ENCODE assay signal across 9 mouse cellular contexts in the genomic region with DNA sequence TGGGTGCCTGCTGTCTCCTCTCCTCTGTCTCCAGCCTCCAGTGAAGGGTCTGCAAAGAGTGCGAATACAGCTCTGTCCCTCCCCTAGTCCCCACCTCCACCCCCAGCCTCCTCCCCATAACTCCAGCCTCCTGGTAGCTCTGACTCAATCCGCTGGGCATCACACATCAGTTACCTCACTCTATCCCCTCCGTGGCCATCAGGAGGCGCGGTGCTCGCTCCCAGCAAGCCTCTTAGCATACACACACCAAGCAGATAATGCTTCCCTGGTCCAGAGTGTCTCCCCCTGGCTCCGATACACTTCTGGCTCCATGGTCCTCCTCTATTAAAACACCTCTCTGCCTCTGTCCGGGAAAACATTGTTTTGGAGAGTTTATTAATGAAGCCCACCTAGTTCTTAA. TPM values are rescaled to one million over a fixed set of nuclear protein-coding genes. Genes with fewer than 3 reads are reported as not detected.
A peak's percentile ranks its signal among the peaks of the same experiment; 100 is the strongest.
DNase-seq lines count a peak whose midpoint lies in the region; ATAC-seq and TF ChIP-seq lines count a peak whose summit lies in the region.
"Had no signal": no experiment of that assay in that cellular context is flagged by ENCODE, and none has a peak within 500 bp of the region (broad histone marks: within the 10 kb centered on the region; RNA-seq: fewer than 3 reads in every experiment).

No protein-coding gene starts in this region.

- no peak overlapping the region for H3K4me2 ChIP-seq in embryonic facial prominence, embryonic 15.5 days (replicated peaks)
- H3K4me2 ChIP-seq: limb, embryonic 15.5 days had no signal

- TF ChIP-seq POLR2A in ES-Bruce4 (IDR thresholded peaks at IDR 0.05; ENCODE audit: insufficient read depth, low read length), result no peak
- no peak for TF ChIP-seq POLR2A in kidney, adult 2 months (IDR thresholded peaks at IDR 0.05; ENCODE audit: low read depth, low read length)

- TF ChIP-seq EP300 in ES-Bruce4 (IDR thresholded peaks at IDR 0.05; ENCODE audit: insufficient read depth, low read depth, low read length), result no peak

- no peaks in the 10 kb centered on the region for H3K9me3 ChIP-seq in ES-Bruce4 (replicated peaks; ENCODE audit: control insufficient read depth, insufficient read depth, low read length, poor library complexity, severe bottlenecking)
- no peaks in the 10 kb centered on the region for H3K9me3 ChIP-seq in embryonic facial prominence, embryonic 15.5 days (replicated peaks)
- H3K9me3 ChIP-seq: limb, embryonic 15.5 days had no signal

- no peaks in the 10 kb centered on the region for H3K4me1 ChIP-seq in ES-Bruce4 (ENCODE audit: control insufficient read depth, insufficient read depth, low read length)
- H3K4me1 ChIP-seq in embryonic facial prominence, embryonic 15.5 days, result peaks cover 43% of the 10 kb centered on the region
- no peaks in the 10 kb centered on the region for H3K4me1 ChIP-seq in kidney, adult 2 months (ENCODE audit: control insufficient read depth, insufficient read depth, low read length)

- peak; percentile 45 to 57 for DNase-seq in kidney, postnatal 4 days
- DNase-seq in kidney, adult 11 months, result no peak
- DNase-seq in MN1 (ENCODE audit: low spot score), result peak; percentile 43
- DNase-seq in thymus, postnatal 36 days, result no peak
- no peak for DNase-seq in spleen, adult 12 weeks (ENCODE audit: low spot score)
- DNase-seq in kidney, adult 2 months, result no peak

- peak; percentile 48 for TF ChIP-seq CTCF in ES-Bruce4 (IDR thresholded peaks at IDR 0.05; ENCODE audit: low read depth, low read length)
- TF ChIP-seq CTCF in kidney, adult 2 months (conservative IDR thresholded peaks at IDR 0.05; ENCODE audit: insufficient read depth, insufficient read length, low read depth, low read length), result no peak

- ATAC-seq in embryonic facial prominence, embryonic 15.5 days (ENCODE audit: insufficient number of reproducible peaks, low FRiP score, low TSS enrichment, low read depth), result no peak

- no peaks in the 10 kb centered on the region for H3K27me3 ChIP-seq in ES-Bruce4 (ENCODE audit: control insufficient read depth, insufficient read depth, low read length, poor library complexity, severe bottlenecking)
- no peaks in the 10 kb centered on the region for H3K27me3 ChIP-seq in embryonic facial prominence, embryonic 15.5 days
- no peaks in the 10 kb centered on the region for H3K27me3 ChIP-seq in kidney, adult 2 months (replicated peaks; ENCODE audit: control insufficient read depth, insufficient read depth, low read length)
- H3K27me3 ChIP-seq: limb, embryonic 15.5 days had no signal

- H3K4me3 ChIP-seq in ES-Bruce4 (ENCODE audit: low read depth, low read length), result no peak overlapping the region
- H3K4me3 ChIP-seq in embryonic facial prominence, embryonic 15.5 days (replicated peaks), result no peak overlapping the region
- H3K4me3 ChIP-seq in kidney, adult 2 months (ENCODE audit: insufficient read depth, low read depth, low read length), result no peak overlapping the region
- H3K4me3 ChIP-seq: limb, embryonic 15.5 days had no signal

- H3K9ac ChIP-seq in ES-Bruce4 (ENCODE audit: low read depth, poor library complexity, severe bottlenecking), result no peak overlapping the region
- H3K9ac ChIP-seq in embryonic facial prominence, embryonic 15.5 days, result no peak overlapping the region
- H3K9ac ChIP-seq: limb, embryonic 15.5 days had no signal

- no peak overlapping the region for H3K27ac ChIP-seq in ES-Bruce4 (ENCODE audit: insufficient read depth, low read length)
- peak overlapping the region; percentile 51 for H3K27ac ChIP-seq in embryonic facial prominence, embryonic 15.5 days (replicated peaks)
- H3K27ac ChIP-seq in kidney, adult 2 months (ENCODE audit: insufficient read depth, low read depth, low read length), result no peak overlapping the region
- H3K27ac ChIP-seq: limb, embryonic 15.5 days had no signal

- 13% methylated on average over 8 of the region's 8 CpGs for WGBS in embryonic facial prominence, embryonic 15.5 days
- 30% methylated on average over 8 of the region's 8 CpGs for WGBS in kidney, adult 2 months

- no peaks in the 10 kb centered on the region for H3K36me3 ChIP-seq in ES-Bruce4 (ENCODE audit: control insufficient read depth, insufficient read depth, low read length, poor library complexity, severe bottlenecking)
- H3K36me3 ChIP-seq in embryonic facial prominence, embryonic 15.5 days, result no peaks in the 10 kb centered on the region
- no peaks in the 10 kb centered on the region for H3K36me3 ChIP-seq in kidney, adult 2 months (ENCODE audit: control insufficient read depth, insufficient read depth, low read length)
- H3K36me3 ChIP-seq: limb, embryonic 15.5 days had no signal

RNA-seq across cellular contexts. Expression of a gene that starts 17.5 kb away (rescaled TPM):
- not detected in 2 replicates for polyA plus RNA-seq in ES-Bruce4 (2011; ENCODE audit: insufficient read depth, insufficient read length, low read depth, missing spikeins)
- 6.1 and 7.2 TPM in 2 replicates for polyA plus RNA-seq in embryonic facial prominence, embryonic 15.5 days (2015; fragmentation: Nextera tagmentation; extraction: Ambion mirVana)
- polyA plus RNA-seq in kidney, adult 2 months (2012; rRNA removed), result 20.7 and 24.8 TPM in 2 replicates

RNA-seq across cellular contexts. Expression of a gene that starts 45.3 kb away (rescaled TPM):
- polyA plus RNA-seq in ES-Bruce4 (2011; ENCODE audit: insufficient read depth, insufficient read length, low read depth, missing spikeins), result 29.1 and 40.5 TPM in 2 replicates
- polyA plus RNA-seq in embryonic facial prominence, embryonic 15.5 days (2015; fragmentation: Nextera tagmentation; extraction: Ambion mirVana), result 23.8 and 26.6 TPM in 2 replicates
- polyA plus RNA-seq in kidney, adult 2 months (2012; rRNA removed), result 152 and 177 TPM in 2 replicates

RNA-seq across cellular contexts. Expression of a gene that starts 58.8 kb away (rescaled TPM):
- polyA plus RNA-seq in ES-Bruce4 (2011; ENCODE audit: insufficient read depth, insufficient read length, low read depth, missing spikeins), result not detected in 2 replicates
- 0.22 and 0.29 TPM in 2 replicates for polyA plus RNA-seq in embryonic facial prominence, embryonic 15.5 days (2015; fragmentation: Nextera tagmentation; extraction: Ambion mirVana)
- polyA plus RNA-seq in kidney, adult 2 months (2012; rRNA removed), result 0.03 and 0.05 TPM in 2 replicates

Comparison
In these comparisons a context has a peak if more than half of its experiments do, and no peak if none do; other contexts are left out.
1. DNase-seq: peak in kidney, postnatal 4 days (2 of 2) and MN1 (single experiment); none in kidney, adult 11 months (single experiment), thymus, postnatal 36 days (0 of 2), spleen, adult 12 weeks (single experiment) and kidney, adult 2 months (single experiment).